Mouse (Mus musculus) cerebellum, adult 9-10 months (tissue): ENCODE measurements around the gene Capn5.

Experiments
- DNase-seq: peaks from one replicate; pipeline ENCODE4 v3.0.0; 2022

Gene Capn5

GRCm38 (mm10) chr7:98174883-98175755 is 3.0 kb downstream of the Capn5 start:
- no peak for DNase-seq

- DNase-seq = no peak
Measured at GRCm38 (mm10) chr7:98173408-98173807, 4.7 kb downstream of the Capn5 start.

GRCm38 (mm10) chr7:98172661-98173060 is 5.4 kb downstream of the Capn5 start:
- no peak for DNase-seq

GRCm38 (mm10) chr7:98171141-98172073 is 6.7 kb downstream of the Capn5 start:
- DNase-seq = no peak

- DNase-seq = no peak
Measured at GRCm38 (mm10) chr7:98164999-98165528, 13.0 kb downstream of the Capn5 start.

GRCm38 (mm10) chr7:98164382-98164998 is 13.6 kb downstream of the Capn5 start:
- no peak for DNase-seq

- DNase-seq = no peak
Measured at GRCm38 (mm10) chr7:98163700-98164099, 14.4 kb downstream of the Capn5 start.

- DNase-seq = no peak
Measured at GRCm38 (mm10) chr7:98162239-98162638, 15.8 kb downstream of the Capn5 start.

GRCm38 (mm10) chr7:98160041-98160740 is 17.9 kb downstream of the Capn5 start:
- DNase-seq = no peak

- no peak for DNase-seq
Measured at GRCm38 (mm10) chr7:98158481-98158880, 19.6 kb downstream of the Capn5 start.

- no peak for DNase-seq
Measured at GRCm38 (mm10) chr7:98157636-98158332, 20.3 kb downstream of the Capn5 start.

GRCm38 (mm10) chr7:98156280-98156665 is 21.8 kb downstream of the Capn5 start:
- DNase-seq = no peak

- DNase-seq = peak; percentile 47
Measured at GRCm38 (mm10) chr7:98155546-98156279, 22.4 kb downstream of the Capn5 start.

- DNase-seq = no peak
Measured at GRCm38 (mm10) chr7:98153892-98154291, 24.2 kb downstream of the Capn5 start.

- DNase-seq = no peak
Measured at GRCm38 (mm10) chr7:98153345-98153744, 24.7 kb downstream of the Capn5 start.

- no peak for DNase-seq
Measured at GRCm38 (mm10) chr7:98152400-98152799, 25.7 kb downstream of the Capn5 start.

- DNase-seq = no peak
Measured at GRCm38 (mm10) chr7:98150525-98150924, 27.5 kb downstream of the Capn5 start.

- no peak for DNase-seq
Measured at GRCm38 (mm10) chr7:98149802-98150201, 28.3 kb downstream of the Capn5 start.

GRCm38 (mm10) chr7:98148721-98149407 is 29.2 kb downstream of the Capn5 start:
- DNase-seq = no peak

GRCm38 (mm10) chr7:98147766-98148165 is 30.3 kb downstream of the Capn5 start:
- DNase-seq = no peak
